Comparison of ENCODE assay signal across 26 mouse cellular contexts in genomic region chr3:133491370-133491769, GRCm38 (mm10).
"Had no signal": no experiment of that assay in that cellular context is flagged by ENCODE, and none has a peak within 500 bp of the region (broad histone marks: within the 10 kb centered on the region; RNA-seq: fewer than 3 reads in every experiment).

No protein-coding gene starts in this region.

- H3K4me1 ChIP-seq: heart, embryonic 10.5 days; heart, embryonic 12.5 days; hindbrain, embryonic 10.5 days; hindbrain, embryonic 12.5 days; limb, embryonic 10.5 days; limb, embryonic 12.5 days; liver, embryonic 13.5 days had no signal

- H3K4me2 ChIP-seq: heart, embryonic 12.5 days; hindbrain, embryonic 12.5 days; hindbrain, embryonic 14.5 days; limb, embryonic 12.5 days; liver, embryonic 11.5 days; liver, embryonic 13.5 days had no signal

- H3K27me3 ChIP-seq: heart, embryonic 12.5 days; hindbrain, embryonic 12.5 days; limb, embryonic 12.5 days; liver, embryonic 13.5 days had no signal

- H3K4me3 ChIP-seq: gastrocnemius, adult 2 months; heart, embryonic 10.5 days; heart, embryonic 12.5 days; hindbrain, embryonic 10.5 days; hindbrain, embryonic 12.5 days; layer of hippocampus, adult 2 months; left cerebral cortex, adult 2 months; limb, embryonic 10.5 days; limb, embryonic 12.5 days; liver, embryonic 13.5 days had no signal

- H3K27ac ChIP-seq: gastrocnemius, adult 2 months; heart, embryonic 10.5 days; hindbrain, embryonic 10.5 days; hindbrain, embryonic 12.5 days; hindbrain, embryonic 14.5 days; layer of hippocampus, adult 2 months; left cerebral cortex, adult 2 months; limb, embryonic 10.5 days; limb, embryonic 12.5 days; liver, embryonic 13.5 days had no signal

- H3K9ac ChIP-seq: heart, embryonic 12.5 days; hindbrain, embryonic 12.5 days; hindbrain, embryonic 14.5 days; limb, embryonic 12.5 days; liver, embryonic 13.5 days had no signal

- DNase-seq: gastrocnemius, adult 2 months; gastrocnemius, postnatal 10 days; gastrocnemius, postnatal 25 days; heart, adult 18-20 months; heart, postnatal 10 days; heart, postnatal 4 days; kidney, adult 18-20 months; kidney, adult 8-10 months; kidney, postnatal 10 days; kidney, postnatal 25 days; kidney, postnatal 4 days; liver; liver, embryonic 13.5 days had no signal

- H3K9me3 ChIP-seq: heart, embryonic 12.5 days; hindbrain, embryonic 12.5 days; limb, embryonic 10.5 days; liver, embryonic 13.5 days had no signal

- ATAC-seq: hindbrain, embryonic 16.5 days; inflammation-experienced regulatory T-cells, adult 6 months; intestine, postnatal 0 days had no signal
